In the genomic region with DNA sequence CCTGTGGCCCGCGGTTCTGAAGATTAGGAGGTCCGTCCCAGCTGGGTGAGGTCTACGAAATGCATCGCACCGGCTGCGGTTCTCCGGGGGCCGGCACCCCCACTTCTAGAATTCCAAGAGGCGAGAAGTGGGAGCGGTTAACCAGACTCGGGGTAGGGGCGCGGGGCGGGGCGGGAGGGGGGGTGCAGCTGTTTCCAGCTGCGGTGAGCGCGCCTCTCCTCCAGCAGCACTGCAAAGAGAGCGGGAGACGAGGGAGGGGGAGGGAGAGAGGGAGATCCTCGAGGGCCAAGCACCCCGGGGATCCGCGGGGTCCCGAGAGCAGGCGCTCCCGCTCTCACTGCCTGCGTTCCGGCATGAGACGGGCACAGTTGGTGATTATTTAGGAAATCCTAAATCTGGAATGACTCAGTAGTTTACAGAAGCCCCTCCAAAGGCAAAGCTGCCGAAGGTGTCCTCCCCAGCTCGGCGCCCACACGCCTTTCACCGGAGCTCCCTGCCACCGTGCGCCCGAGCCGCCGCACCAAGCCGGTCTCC, we compare ENCODE assay signal across 8 mouse cellular contexts.
DNase-seq lines count a peak whose midpoint lies in the region; ATAC-seq and TF ChIP-seq lines count a peak whose summit lies in the region.

No protein-coding gene starts in this region.

- peak overlapping the region; percentile 90 for H3K4me3 ChIP-seq in left cerebral cortex, adult 2 months
- peak overlapping the region; percentile 59 to 68 for H3K4me3 ChIP-seq in heart, embryonic 14.5 days (ENCODE audit: control insufficient read depth in 1 of 2, insufficient read depth in 1 of 2, low read depth in 1 of 2, low read length in 2 of 2)
- H3K4me3 ChIP-seq in liver, embryonic 11.5 days (ENCODE audit: low read depth, low read length) = peak overlapping the region; percentile 57

- no peaks in the 10 kb centered on the region for H3K36me3 ChIP-seq in heart, embryonic 14.5 days (ENCODE audit: control insufficient read depth, insufficient read depth, low read length)
- H3K36me3 ChIP-seq in liver, embryonic 11.5 days (ENCODE audit: control insufficient read depth, insufficient read depth, low read length) = no peaks in the 10 kb centered on the region

- ATAC-seq in heart, embryonic 14.5 days (ENCODE audit: insufficient number of reproducible peaks, insufficient read depth, low FRiP score, low read depth) = 0 out of 2 replicates have a peak, but pooled peaks have one; percentile 16
- peak; percentile 36; the same call in 1 of the 2 replicates for ATAC-seq in liver, embryonic 11.5 days (replicated peaks; ENCODE audit: low FRiP score)

- TF ChIP-seq CTCF in left cerebral cortex, adult 2 months (IDR thresholded peaks at IDR 0.05) = no peak

- DNase-seq in left cerebral cortex, adult 2 months (ENCODE audit: extremely low spot score in 1 of 2, low spot score in 2 of 2) = peak; percentile 42 to 44
- DNase-seq in left cerebral cortex, adult 11 months (ENCODE audit: low spot score) = no peak
- DNase-seq in cerebellum, postnatal 25 days = peak; percentile 52 to 58
- peak; percentile 31 for DNase-seq in liver, embryonic 11.5 days (ENCODE audit: low spot score)
- peak; percentile 62 for DNase-seq in right cerebral cortex, postnatal 25 days
- DNase-seq in B cell, adult 2 months = no peak
- DNase-seq in urinary bladder, adult 18-20 months (ENCODE audit: low spot score in 2 of 2) = no peak

- H3K27me3 ChIP-seq in heart, embryonic 14.5 days (ENCODE audit: control insufficient read depth, insufficient read depth, low read length) = peaks cover 48% of the 10 kb centered on the region
- H3K27me3 ChIP-seq in liver, embryonic 11.5 days (replicated peaks; ENCODE audit: control insufficient read depth, insufficient read depth, low read length) = peaks cover 52% of the 10 kb centered on the region

- H3K4me2 ChIP-seq in heart, embryonic 14.5 days (ENCODE audit: low read length) = peak overlapping the region; percentile 93
- peak overlapping the region; percentile 87 for H3K4me2 ChIP-seq in liver, embryonic 11.5 days

- 1% methylated on average over 39 of the region's 42 CpGs for WGBS in heart, embryonic 14.5 days
- WGBS in liver, embryonic 11.5 days = 1% methylated on average over 40 of the region's 42 CpGs

- intact Hi-C loops in left cerebral cortex, adult 2 months (cut with DNase I) = loop anchor here (2.0 to 10.0 kb wide), 2 partner anchors 45 to 201 kb away; no protein-coding TSS in a partner anchor

- no peaks in the 10 kb centered on the region for H3K9me3 ChIP-seq in heart, embryonic 14.5 days (ENCODE audit: control insufficient read depth, low read length)
- H3K9me3 ChIP-seq in liver, embryonic 11.5 days (ENCODE audit: control insufficient read depth, low read length) = no peaks in the 10 kb centered on the region

- H3K4me1 ChIP-seq in heart, embryonic 14.5 days (ENCODE audit: control insufficient read depth in 2 of 2, insufficient read depth in 2 of 2, low read length in 2 of 2) = peaks cover 0 to 3% of the 10 kb centered on the region in 2 experiments; a peak in 2 of 4 replicates
- H3K4me1 ChIP-seq in liver, embryonic 11.5 days (replicated peaks; ENCODE audit: control insufficient read depth, insufficient read depth, low read length) = no peaks in the 10 kb centered on the region

- H3K9ac ChIP-seq in heart, embryonic 14.5 days (ENCODE audit: low read length) = peak overlapping the region; percentile 62
- H3K9ac ChIP-seq in liver, embryonic 11.5 days (ENCODE audit: low read depth, low read length) = no peak overlapping the region

- peak overlapping the region; percentile 94 for H3K27ac ChIP-seq in left cerebral cortex, adult 2 months
- no peak overlapping the region for H3K27ac ChIP-seq in heart, embryonic 14.5 days (replicated peaks in 1 of 2; ENCODE audit: control insufficient read depth in 1 of 2, insufficient read depth in 1 of 2, low read depth in 2 of 2, low read length in 2 of 2)
- H3K27ac ChIP-seq in liver, embryonic 11.5 days (ENCODE audit: low read depth, low read length) = no peak overlapping the region

Comparison
In these comparisons a context has a peak if more than half of its experiments do, and no peak if none do; other contexts are left out.
1. DNase-seq: peak in left cerebral cortex, adult 2 months (2 of 2), cerebellum, postnatal 25 days (2 of 2), liver, embryonic 11.5 days (single experiment) and right cerebral cortex, postnatal 25 days (single experiment); none in left cerebral cortex, adult 11 months (single experiment), B cell, adult 2 months (0 of 2) and urinary bladder, adult 18-20 months (0 of 2).
2. Peak in every context shown above with its lines, with median percentiles within 50 percentile points of each other: H3K4me3 ChIP-seq.